Mouse (Mus musculus): ENCODE results near the gene Thumpd3.

- TF ChIP-seq HCFC1 (IDR thresholded peaks at IDR 0.05; ENCODE audit: borderline replicate concordance, insufficient read depth, low read length) (no peak), CHD2 (IDR thresholded peaks at IDR 0.05; ENCODE audit: low read depth, low read length) (no peak), ZC3H11A (IDR thresholded peaks at IDR 0.05; ENCODE audit: borderline replicate concordance, low read depth, low read length) (no peak), ZNF384 (IDR thresholded peaks at IDR 0.05; ENCODE audit: low read depth, low read length) (no peak), MAFK (IDR thresholded peaks at IDR 0.05; ENCODE audit: insufficient read depth, low read depth, low read length) (no peak)
Measured at GRCm38 (mm10) chr6:113018139-113018538, 27.9 kb upstream of the Thumpd3 start.
